Mouse (Mus musculus) cerebellum, adult 18-20 months (tissue): ENCODE data around the gene Prpf6.

Experiments
- DNase-seq, 2 experiments: peaks; one replicate each; pipeline ENCODE4 v3.0.0; 2021

Gene Prpf6

DNA sequence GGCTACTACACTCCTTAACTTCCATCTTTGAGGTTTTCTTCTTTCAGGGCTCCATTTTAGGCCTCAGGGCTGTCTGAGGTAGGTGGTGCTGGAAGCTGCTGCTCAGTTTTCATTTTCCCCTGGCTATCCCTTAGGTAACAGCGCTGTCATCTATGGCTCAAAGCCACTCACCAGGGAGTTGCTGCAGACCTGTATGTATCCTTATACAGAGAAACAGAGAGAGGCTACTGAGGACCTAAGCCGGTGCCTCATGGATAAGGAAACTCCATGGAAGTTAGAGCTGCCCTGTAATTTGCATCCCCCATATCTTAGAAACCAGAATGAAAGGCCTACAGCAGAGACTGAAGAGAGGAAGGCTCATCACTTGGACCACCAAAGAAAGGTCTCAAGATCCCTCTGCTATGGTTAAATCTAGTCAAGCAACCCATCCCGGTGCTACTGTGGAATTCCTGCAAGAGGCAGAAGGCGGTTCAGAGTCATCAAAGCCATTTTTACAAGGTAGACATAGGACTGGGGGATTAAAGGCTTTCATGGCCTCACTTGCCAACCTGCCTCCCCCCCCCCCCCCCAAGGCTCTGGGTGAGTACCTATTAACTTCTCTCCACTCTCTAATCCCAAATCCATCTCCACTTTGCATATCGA lies 11.4 kb upstream of the Prpf6 start:
- peak in 1 of 2 experiments; percentile 5 for DNase-seq

- DNase-seq = peak; percentile 81 to 88
These were observed 10.7 kb upstream of the Prpf6 start for GRCm38 (mm10) chr2:181581016-181581401.

GRCm38 (mm10) chr2:181581402-181582120 lies 10.1 kb upstream of the Prpf6 start:
- peak; percentile 90 for DNase-seq

DNA sequence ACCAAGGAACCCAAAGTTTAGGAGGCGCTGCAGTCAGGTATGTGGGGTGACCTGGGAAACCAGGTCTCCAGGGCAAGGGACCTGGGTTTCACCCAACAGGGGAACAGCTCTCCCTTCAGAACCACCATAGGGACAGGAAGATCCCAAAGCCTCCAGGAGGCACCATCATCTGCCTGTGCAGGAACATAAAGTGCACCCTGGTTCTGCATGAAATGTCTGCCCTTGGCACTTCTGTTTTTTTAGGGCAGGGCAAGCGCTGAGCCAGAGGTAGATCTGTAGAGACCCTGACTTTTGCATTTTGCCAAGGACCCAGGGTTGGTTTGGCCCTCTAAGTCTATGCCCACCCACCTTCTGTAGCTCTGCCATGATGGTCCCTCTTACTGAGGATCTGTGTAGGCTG lies 9.3 kb upstream of the Prpf6 start:
- DNase-seq = peak; percentile 13 to 31

- DNase-seq = peak; percentile 4 to 12
These were observed 8.7 kb upstream of the Prpf6 start for GRCm38 (mm10) chr2:181582939-181583338.

DNA sequence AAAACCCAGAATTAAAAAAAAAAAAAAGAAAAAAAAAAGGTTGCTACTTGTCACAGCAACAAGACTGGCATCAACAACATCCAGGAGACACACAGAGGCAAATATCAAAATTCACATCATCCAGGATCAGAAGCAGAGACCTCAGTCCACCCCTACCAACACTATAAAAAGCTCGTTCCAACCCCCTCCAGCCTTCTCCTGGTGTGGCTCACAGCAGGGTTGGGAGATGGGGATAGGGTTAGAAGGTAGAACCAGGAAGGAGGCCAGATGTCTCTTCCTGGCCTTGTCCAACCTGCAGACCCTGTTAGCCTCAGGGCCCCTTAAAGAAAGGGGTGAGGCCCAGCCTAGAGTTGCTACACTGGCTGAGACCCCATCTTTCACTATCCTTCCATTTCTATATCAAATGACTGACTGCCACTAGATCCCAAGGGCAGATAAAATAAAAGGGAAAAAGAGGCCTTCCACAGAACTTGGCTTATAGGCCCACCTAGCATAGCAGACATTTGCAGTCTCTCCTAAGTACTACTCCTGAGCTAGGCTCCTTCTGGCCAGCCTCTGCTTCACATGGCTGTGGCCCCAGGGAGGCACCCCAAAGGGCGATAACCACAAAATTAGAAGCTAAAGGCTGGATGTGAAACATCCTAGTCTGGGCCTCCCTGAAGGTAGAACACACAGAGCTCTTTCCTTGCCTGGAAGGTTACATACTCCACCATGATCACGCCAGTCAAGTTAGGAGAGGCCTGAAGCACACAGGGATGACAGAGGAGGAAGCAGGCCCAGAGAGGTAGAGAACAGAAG lies 8.0 kb upstream of the Prpf6 start:
- DNase-seq = no peak

- peak in 1 of 2 experiments; percentile 8 for DNase-seq
These were observed 7.2 kb upstream of the Prpf6 start, which contains the start of gene Uckl1 for GRCm38 (mm10) chr2:181584411-181584942. Uckl1 (minus strand) TSS chr2:181584892.

- no peak for DNase-seq
These were observed 6.2 kb upstream of the Prpf6 start for GRCm38 (mm10) chr2:181585506-181585905.

DNA sequence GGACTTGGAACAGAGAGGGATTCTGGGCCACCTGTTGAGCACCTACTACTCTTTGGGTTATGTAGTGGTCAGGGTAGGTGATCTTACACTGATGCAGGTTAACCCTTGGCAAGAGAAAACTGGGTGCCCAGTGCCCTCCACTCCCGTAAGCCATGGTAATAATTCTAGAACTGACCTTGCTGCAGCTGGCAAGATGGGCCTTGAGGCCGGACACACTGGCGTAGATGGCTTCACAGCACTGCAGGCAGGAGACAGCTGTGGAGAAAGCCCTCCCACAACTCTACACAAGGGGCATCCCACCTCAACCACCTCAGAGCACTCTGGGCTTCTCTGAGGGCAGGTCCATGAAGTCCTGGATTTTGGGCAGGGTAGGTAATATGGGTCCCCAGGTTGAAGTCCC lies 5.5 kb upstream of the Prpf6 start:
- DNase-seq = no peak

DNA sequence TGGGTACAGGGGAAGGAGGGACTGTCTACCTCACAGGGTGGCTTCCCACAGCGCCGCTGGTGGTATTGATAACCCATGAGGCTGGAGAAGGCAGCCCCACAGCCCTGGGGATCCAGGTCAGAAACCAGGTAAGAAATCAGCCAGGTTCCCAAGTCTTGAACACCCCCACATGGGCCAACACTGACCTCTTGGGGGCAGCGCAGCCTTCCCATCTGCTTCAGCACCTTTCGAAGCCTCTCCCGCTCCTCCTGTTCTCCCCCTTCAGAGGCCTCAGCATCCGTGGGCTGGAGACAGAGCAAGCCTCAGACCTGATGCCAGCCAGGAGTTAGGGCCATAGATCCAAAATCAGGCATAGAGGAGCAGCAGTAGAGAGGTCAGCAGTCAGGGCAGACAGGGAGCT lies 3.9 kb upstream of the Prpf6 start:
- DNase-seq = no peak

GRCm38 (mm10) chr2:181588229-181588780 lies 3.4 kb upstream of the Prpf6 start:
- DNase-seq = peak in 1 of 2 experiments; percentile 24

- DNase-seq = peak; percentile 35 to 46
These were observed 2.5 kb upstream of the Prpf6 start for GRCm38 (mm10) chr2:181589011-181589731.

DNA sequence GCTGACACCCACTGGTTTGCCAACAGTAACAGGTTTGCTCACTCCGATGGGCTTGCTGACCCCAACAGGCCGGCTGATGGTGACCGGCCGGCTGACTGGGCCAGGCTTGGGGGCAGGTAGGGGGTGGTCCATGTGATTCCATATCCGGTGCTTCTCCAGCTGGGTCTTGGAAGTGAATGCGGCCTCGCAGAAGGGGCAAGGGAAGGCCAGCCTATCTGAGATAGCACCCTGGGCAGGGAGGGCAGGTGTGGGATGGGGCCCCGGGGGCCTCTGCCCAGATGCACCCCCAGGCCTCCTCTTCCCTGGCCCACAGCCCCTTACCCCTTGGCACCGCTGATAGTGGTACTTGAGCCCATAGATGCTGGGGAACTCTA lies 1.9 kb upstream of the Prpf6 start:
- no peak for DNase-seq

GRCm38 (mm10) chr2:181590471-181590870 lies 1.2 kb upstream of the Prpf6 start:
- no peak for DNase-seq

GRCm38 (mm10) chr2:181592231-181593041 lies 768 bp downstream of the Prpf6 start, which contains the start of gene Zfp512b:
Zfp512b (minus strand) TSS chr2:181592803.
- peak; percentile 79 to 88 for DNase-seq

DNA sequence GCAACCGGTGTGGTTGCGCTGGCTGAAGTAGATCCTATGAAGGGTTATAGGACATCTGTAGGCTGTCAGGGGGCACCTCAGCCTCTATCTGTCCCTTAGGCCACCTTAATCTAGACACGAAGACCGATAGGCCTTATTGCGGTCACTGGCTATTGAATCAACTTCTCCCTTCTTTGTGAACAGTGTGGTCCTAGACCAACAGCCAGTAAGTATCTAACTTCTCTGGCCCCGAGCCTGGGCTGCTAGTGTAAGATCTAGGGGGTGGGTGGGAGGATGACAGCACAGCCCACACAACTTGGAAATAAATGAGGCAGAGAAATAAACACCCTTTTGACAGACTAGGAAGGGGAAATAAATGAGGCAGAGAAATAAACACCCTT lies 1.4 kb downstream of the Prpf6 start:
- no peak for DNase-seq

DNA sequence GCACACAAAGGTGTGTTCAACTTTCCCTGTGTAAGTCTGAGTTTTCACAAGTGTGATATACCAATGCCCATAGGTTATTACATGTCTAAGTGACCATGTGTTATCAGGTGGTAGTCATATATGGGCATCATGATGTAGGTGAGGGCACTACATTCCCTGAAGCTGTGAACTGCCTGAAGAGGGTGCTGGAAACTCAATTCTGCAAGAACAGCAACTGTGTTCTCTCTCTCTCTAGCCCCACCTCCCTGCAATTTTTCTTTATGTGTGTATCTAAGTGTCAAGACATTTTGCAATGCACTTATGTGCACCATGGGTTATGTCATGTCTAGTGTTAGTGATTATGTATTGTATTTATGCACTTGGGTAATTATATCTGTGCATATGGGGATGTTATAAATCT lies 2.3 kb downstream of the Prpf6 start:
- DNase-seq = no peak

DNA sequence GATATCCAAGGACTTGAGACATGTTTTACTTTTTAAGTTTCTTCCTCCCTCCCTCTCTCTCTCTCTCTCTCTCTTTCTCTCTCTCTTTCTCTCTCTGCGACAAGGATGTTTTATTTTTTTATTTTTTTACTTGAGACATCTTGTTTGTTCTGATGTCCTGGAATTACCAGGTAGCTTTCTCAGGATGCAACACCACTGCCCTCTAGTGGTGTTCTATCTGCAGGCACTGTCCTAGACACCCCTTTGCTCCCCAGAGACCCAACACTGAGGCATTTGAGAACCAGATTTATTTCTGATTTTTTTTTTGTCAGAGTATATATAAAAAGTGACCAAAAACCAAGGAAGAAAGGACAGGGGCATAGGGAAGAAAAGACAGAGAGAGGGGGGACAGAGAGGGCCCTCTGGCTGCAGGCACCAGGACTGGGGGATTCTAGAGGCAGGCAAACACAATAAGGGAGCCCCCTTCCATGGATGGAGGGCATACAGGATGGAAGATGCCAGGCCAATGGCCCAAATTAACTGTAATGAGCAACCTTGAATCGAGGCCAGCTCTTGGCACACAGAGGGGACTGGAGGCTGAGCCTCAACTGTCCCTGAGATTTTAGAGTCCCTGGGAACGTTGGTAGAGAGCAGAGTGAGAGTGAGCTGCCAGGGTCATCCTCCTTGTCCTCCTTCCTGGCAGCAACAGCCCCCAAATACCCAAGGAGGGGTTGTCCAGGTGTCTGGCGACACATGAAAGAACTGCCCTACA lies 3.5 kb downstream of the Prpf6 start:
- DNase-seq = peak; percentile 74 to 79

DNA sequence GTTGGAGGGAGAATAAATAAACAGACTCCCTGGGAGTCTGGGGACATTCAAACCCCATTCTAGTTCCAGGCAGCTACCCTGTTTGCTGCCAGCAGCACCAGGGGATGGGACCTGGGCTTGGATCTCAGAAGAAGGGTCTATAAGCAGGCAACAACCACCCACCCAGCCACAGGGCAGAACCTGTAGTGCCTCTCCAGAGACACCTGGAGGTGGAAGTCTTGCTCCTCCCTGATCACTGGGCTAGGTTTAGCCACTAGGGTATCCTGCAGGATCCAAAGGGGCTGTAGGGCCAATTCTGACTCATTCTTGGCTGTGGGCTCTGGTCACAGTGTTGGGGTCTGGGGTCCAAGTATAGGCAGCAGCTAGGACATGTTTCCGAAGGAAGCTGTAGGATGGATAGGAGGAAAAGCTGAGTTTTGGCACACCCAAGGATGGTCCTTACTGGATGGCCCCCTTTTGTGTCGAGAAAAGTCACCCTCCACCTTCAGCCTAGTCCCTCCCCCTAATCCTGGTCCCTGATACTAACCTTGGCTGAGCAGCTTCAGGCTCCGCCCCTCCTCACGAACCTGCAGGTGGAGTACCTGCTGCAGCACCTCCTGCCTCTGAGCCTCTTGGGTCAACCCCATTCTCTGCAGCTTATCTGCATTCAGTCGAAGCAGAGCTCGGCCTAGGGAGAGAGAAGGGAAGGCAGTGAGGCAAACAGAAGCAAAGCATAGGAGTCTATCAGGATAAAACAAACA lies 4.7 kb downstream of the Prpf6 start:
- DNase-seq = peak in 1 of 2 experiments; percentile 26
